Mouse (Mus musculus): ENCODE data around the gene Lancl3.
"Not testable (repeated sequence)": the region's sequence is repeated elsewhere in the genome, so short reads cannot be mapped to it uniquely, and the experiment has no call there.

- not testable (repeated sequence) for TF ChIP-seq CTCF (IDR thresholded peaks at IDR 0.05; ENCODE audit: control insufficient read depth, insufficient read depth, low read length); POLR2A (IDR thresholded peaks at IDR 0.05; ENCODE audit: borderline replicate concordance, control insufficient read depth, low read depth, low read length)
These were observed 83.8 kb downstream of the Lancl3 start, which contains the start of gene H2al1m for GRCm38 (mm10) chrX:9283464-9283863.

Measured in bone marrow, adult 2 months (tissue).